Mouse (Mus musculus): Measurements from ENCODE around the gene Lmbrd2. TPM values are rescaled to one million over a fixed set of nuclear protein-coding genes. Genes with fewer than 3 reads are reported as not detected.
A peak's percentile ranks its signal among the peaks of the same experiment; 100 is the strongest.
"Not testable (repeated sequence)": the region's sequence is repeated elsewhere in the genome, so short reads cannot be mapped to it uniquely, and the experiment has no call there.

Lmbrd2 gene
- polyA plus RNA-seq, 1 experiment = 24.6 TPM

GRCm38 (mm10) chr15:9132693-9133443 lies 7.5 kb upstream of the Lmbrd2 start:
- Histone ChIP-seq H3K4me1 (ENCODE audit: control insufficient read depth, insufficient read depth, low read length) (peaks cover 11% of the 10 kb centered on the region), H3K4me3 (ENCODE audit: insufficient read depth, low read length) (no peak overlapping the region), H3K27ac (ENCODE audit: insufficient read depth, low read length) (no peak overlapping the region)
- no peak for TF ChIP-seq POLR2A (IDR thresholded peaks at IDR 0.05; ENCODE audit: low read depth, low read length)
- no peak for TF ChIP-seq CTCF (IDR thresholded peaks at IDR 0.05; ENCODE audit: borderline replicate concordance, insufficient read depth, low read length)

GRCm38 (mm10) chr15:9134891-9135507 lies 5.4 kb upstream of the Lmbrd2 start:
- no peak for TF ChIP-seq CTCF (IDR thresholded peaks at IDR 0.05; ENCODE audit: borderline replicate concordance, insufficient read depth, low read length)
- TF ChIP-seq POLR2A (IDR thresholded peaks at IDR 0.05; ENCODE audit: low read depth, low read length) = no peak
- Histone ChIP-seq H3K4me3 (ENCODE audit: insufficient read depth, low read length) (no peak overlapping the region), H3K27ac (ENCODE audit: insufficient read depth, low read length) (peak overlapping the region; percentile 47), H3K4me1 (ENCODE audit: control insufficient read depth, insufficient read depth, low read length) (peaks cover 11% of the 10 kb centered on the region)

GRCm38 (mm10) chr15:9139447-9139846 lies 903 bp upstream of the Lmbrd2 start:
- Histone ChIP-seq H3K4me3 (ENCODE audit: insufficient read depth, low read length) (peak overlapping the region; percentile 80), H3K4me1 (ENCODE audit: control insufficient read depth, insufficient read depth, low read length) (peaks cover 2% of the 10 kb centered on the region; the same call in 1 of the 2 replicates), H3K27ac (ENCODE audit: insufficient read depth, low read length) (no peak overlapping the region; the same call in 1 of the 2 replicates)
- TF ChIP-seq CTCF (IDR thresholded peaks at IDR 0.05; ENCODE audit: borderline replicate concordance, insufficient read depth, low read length) = no peak
- TF ChIP-seq POLR2A (IDR thresholded peaks at IDR 0.05; ENCODE audit: low read depth, low read length) = no peak

GRCm38 (mm10) chr15:9140684-9141171 lies 378 bp downstream of the Lmbrd2 start:
- Histone ChIP-seq H3K27ac (ENCODE audit: insufficient read depth, low read length) (no peak overlapping the region), H3K4me1 (ENCODE audit: control insufficient read depth, insufficient read depth, low read length) (peaks cover 2% of the 10 kb centered on the region; the same call in 1 of the 2 replicates), H3K4me3 (ENCODE audit: insufficient read depth, low read length) (peak overlapping the region; percentile 87)
- no peak for TF ChIP-seq CTCF (IDR thresholded peaks at IDR 0.05; ENCODE audit: borderline replicate concordance, insufficient read depth, low read length)
- TF ChIP-seq POLR2A (IDR thresholded peaks at IDR 0.05; ENCODE audit: low read depth, low read length) = no peak

GRCm38 (mm10) chr15:9155325-9155724 lies 15.0 kb downstream of the Lmbrd2 start, which contains the start of gene Skp2:
Gene Skp2, minus strand, starts transcription at chr15:9155425.
- TF ChIP-seq CTCF (IDR thresholded peaks at IDR 0.05; ENCODE audit: borderline replicate concordance, insufficient read depth, low read length) (no peak), POLR2A (IDR thresholded peaks at IDR 0.05; ENCODE audit: low read depth, low read length) (no peak)
- Histone ChIP-seq H3K4me1 (ENCODE audit: control insufficient read depth, insufficient read depth, low read length) (no peaks in the 10 kb centered on the region), H3K27ac (ENCODE audit: insufficient read depth, low read length) (no peak within 1 kb of the TSS), H3K4me3 (ENCODE audit: insufficient read depth, low read length) (no peak within 1 kb of the TSS)

GRCm38 (mm10) chr15:9162557-9163070 lies 22.3 kb downstream of the Lmbrd2 start:
- H3K27ac ChIP-seq (ENCODE audit: insufficient read depth, low read length) = no peak overlapping the region
- H3K4me1 ChIP-seq (ENCODE audit: control insufficient read depth, insufficient read depth, low read length) = no peaks in the 10 kb centered on the region
- no peak overlapping the region for H3K4me3 ChIP-seq (ENCODE audit: insufficient read depth, low read length)
- TF ChIP-seq POLR2A (IDR thresholded peaks at IDR 0.05; ENCODE audit: low read depth, low read length) (no peak), CTCF (IDR thresholded peaks at IDR 0.05; ENCODE audit: borderline replicate concordance, insufficient read depth, low read length) (no peak)

GRCm38 (mm10) chr15:9164125-9164524 lies 23.8 kb downstream of the Lmbrd2 start:
- no peak for TF ChIP-seq POLR2A (IDR thresholded peaks at IDR 0.05; ENCODE audit: low read depth, low read length)
- TF ChIP-seq CTCF (IDR thresholded peaks at IDR 0.05; ENCODE audit: borderline replicate concordance, insufficient read depth, low read length) = no peak
- Histone ChIP-seq H3K27ac (ENCODE audit: insufficient read depth, low read length) (no peak overlapping the region), H3K4me1 (ENCODE audit: control insufficient read depth, insufficient read depth, low read length) (no peaks in the 10 kb centered on the region), H3K4me3 (ENCODE audit: insufficient read depth, low read length) (no peak overlapping the region)

GRCm38 (mm10) chr15:9177038-9177437 lies 36.7 kb downstream of the Lmbrd2 start:
- H3K4me3 ChIP-seq (ENCODE audit: insufficient read depth, low read length) = no peak overlapping the region
- no peaks in the 10 kb centered on the region for H3K4me1 ChIP-seq (ENCODE audit: control insufficient read depth, insufficient read depth, low read length)
- no peak overlapping the region for H3K27ac ChIP-seq (ENCODE audit: insufficient read depth, low read length)
- TF ChIP-seq CTCF (IDR thresholded peaks at IDR 0.05; ENCODE audit: borderline replicate concordance, insufficient read depth, low read length) = no peak
- TF ChIP-seq POLR2A (IDR thresholded peaks at IDR 0.05; ENCODE audit: low read depth, low read length) = no peak

- H3K4me3 ChIP-seq (ENCODE audit: insufficient read depth, low read length) = no peak overlapping the region
- H3K27ac ChIP-seq (ENCODE audit: insufficient read depth, low read length) = no peak overlapping the region
- no peaks in the 10 kb centered on the region for H3K4me1 ChIP-seq (ENCODE audit: control insufficient read depth, insufficient read depth, low read length)
- no peak for TF ChIP-seq POLR2A (IDR thresholded peaks at IDR 0.05; ENCODE audit: low read depth, low read length)
- TF ChIP-seq CTCF (IDR thresholded peaks at IDR 0.05; ENCODE audit: borderline replicate concordance, insufficient read depth, low read length) = no peak
Observed at GRCm38 (mm10) chr15:9183995-9184394, 43.6 kb downstream of the Lmbrd2 start.

- Histone ChIP-seq H3K4me3 (ENCODE audit: insufficient read depth, low read length) (no peak overlapping the region), H3K4me1 (ENCODE audit: control insufficient read depth, insufficient read depth, low read length) (no peaks in the 10 kb centered on the region), H3K27ac (ENCODE audit: insufficient read depth, low read length) (no peak overlapping the region)
- TF ChIP-seq CTCF (IDR thresholded peaks at IDR 0.05; ENCODE audit: borderline replicate concordance, insufficient read depth, low read length) (no peak), POLR2A (IDR thresholded peaks at IDR 0.05; ENCODE audit: low read depth, low read length) (no peak)
Observed at GRCm38 (mm10) chr15:9189796-9190195, 49.4 kb downstream of the Lmbrd2 start.

GRCm38 (mm10) chr15:9192685-9193084 lies 52.3 kb downstream of the Lmbrd2 start:
- not testable (repeated sequence) for H3K27ac ChIP-seq (ENCODE audit: insufficient read depth, low read length); H3K4me3 ChIP-seq (ENCODE audit: insufficient read depth, low read length); H3K4me1 ChIP-seq (ENCODE audit: control insufficient read depth, insufficient read depth, low read length)
